Mouse (Mus musculus) neural tube, embryonic 11.5 days (tissue): ENCODE results near the gene Gm17416. TPM values are rescaled to one million over a fixed set of nuclear protein-coding genes. Genes with fewer than 3 reads are reported as not detected.

Source experiments
- ATAC-seq: fragments of 200-750 bp; cut with Nextera tagmentation; 2 replicates; pipeline ENCODE4 v1.8.0; 2017; ENCODE audit warnings: moderate number of reproducible peaks, mild to moderate bottlenecking, moderate TSS enrichment, moderate library complexity; ENCODE audit not compliant: insufficient read depth, low FRiP score, low TSS enrichment
- DNase-seq: peaks from one replicate; pipeline ENCODE4 v3.0.0-alpha.2; 2015; ENCODE audit warnings: low spot score
- H3K27ac ChIP-seq: fragments of 300-500 bp; sonication (generic); 2 replicates; pipeline ENCODE4 v1.5.1; 2014; ENCODE audit warnings: low read depth, mild to moderate bottlenecking, low read length
- H3K27me3 ChIP-seq: fragments of 300-500 bp; sonication (generic); 2 replicates; pipeline ENCODE4 v1.6.1; 2014; ENCODE audit warnings: mild to moderate bottlenecking, low read length, mixed read lengths; ENCODE audit not compliant: control insufficient read depth, insufficient read depth
- H3K36me3 ChIP-seq: fragments of 300-500 bp; sonication (generic); 2 replicates; pipeline ENCODE4 v1.6.1; 2014; ENCODE audit warnings: mild to moderate bottlenecking, low read length, moderate library complexity, mixed read lengths; ENCODE audit not compliant: control insufficient read depth, insufficient read depth
- H3K4me1 ChIP-seq: fragments of 300-500 bp; sonication (generic); 2 replicates; pipeline ENCODE4 v1.6.1; 2014; ENCODE audit warnings: low read length, mixed read lengths; ENCODE audit not compliant: control insufficient read depth, insufficient read depth
- H3K4me2 ChIP-seq: fragments of 300-500 bp; sonication (generic); 2 replicates; pipeline ENCODE4 v1.6.1; 2014; ENCODE audit warnings: low read depth, mild to moderate bottlenecking, moderate library complexity
- H3K4me3 ChIP-seq: fragments of 300-500 bp; sonication (generic); 2 replicates; pipeline ENCODE4 v1.5.1; 2014; ENCODE audit warnings: low read depth, low read length
- H3K9ac ChIP-seq: fragments of 300-500 bp; sonication (generic); 2 replicates; pipeline ENCODE4 v1.6.1; 2014; ENCODE audit warnings: mild to moderate bottlenecking, low read length
- H3K9me3 ChIP-seq: fragments of 300-500 bp; sonication (generic); 2 replicates; pipeline ENCODE4 v1.6.1; 2016; ENCODE audit warnings: low read length; ENCODE audit not compliant: control insufficient read depth
- WGBS: fragments of 180-500 bp; shearing (Covaris S2); extraction: QIAGEN DNeasy Blood & Tissue Kit; methylation state at CpG from one replicate; pipeline ENCODE4 v1.1.7; 2014; 5-methylcytosine and 5-hydroxymethylcytosine counted together
- polyA plus RNA-seq: library from polyadenylated mRNA; unstranded; fragments of >200 nt; fragmentation: Nextera tagmentation; extraction: Ambion mirVana; gene quantifications from 2 replicates; pipeline ENCODE4 v1.2.1, GENCODE M21; 2014

Gene Gm17416
- polyA plus RNA-seq, 1 experiment from 2014 or later, result not detected

- no peaks in the 10 kb centered on the region for H3K27me3 ChIP-seq
- no peak overlapping the region for H3K9ac ChIP-seq
- H3K27ac ChIP-seq, result no peak overlapping the region
- 84% methylated on average over 4 of the region's 4 CpGs for WGBS
- ATAC-seq (no peak), DNase-seq (no peak)
- H3K9me3 ChIP-seq, result no peaks in the 10 kb centered on the region
- no peaks in the 10 kb centered on the region for H3K4me1 ChIP-seq
- H3K36me3 ChIP-seq, result no peaks in the 10 kb centered on the region
- H3K4me2 ChIP-seq, result no peak overlapping the region
- no peak overlapping the region for H3K4me3 ChIP-seq
Observed at GRCm38 (mm10) chr2:152569881-152570280, 743 bp downstream of the Gm17416 start.

GRCm38 (mm10) chr2:152570313-152570712, 1.2 kb downstream of the Gm17416 start:
- ATAC-seq, result no peak
- H3K9ac ChIP-seq, result no peak overlapping the region
- no peaks in the 10 kb centered on the region for H3K36me3 ChIP-seq
- WGBS, result 81% methylated on average over 6 of the region's 6 CpGs
- no peak overlapping the region for H3K27ac ChIP-seq
- H3K4me3 ChIP-seq, result no peak overlapping the region
- H3K4me2 ChIP-seq, result no peak overlapping the region
- no peaks in the 10 kb centered on the region for H3K9me3 ChIP-seq
- no peak for DNase-seq
- no peaks in the 10 kb centered on the region for H3K27me3 ChIP-seq
- H3K4me1 ChIP-seq, result no peaks in the 10 kb centered on the region

- no peaks in the 10 kb centered on the region for H3K9me3 ChIP-seq
- H3K27me3 ChIP-seq, result no peaks in the 10 kb centered on the region
- H3K36me3 ChIP-seq, result no peaks in the 10 kb centered on the region
- no peak within 1 kb of the TSS for H3K9ac ChIP-seq
- no peak within 1 kb of the TSS for H3K4me2 ChIP-seq
- WGBS, result 61% methylated on average over 11 of the region's 11 CpGs
- no peaks in the 10 kb centered on the region for H3K4me1 ChIP-seq
- H3K27ac ChIP-seq, result no peak within 1 kb of the TSS
- no peak for DNase-seq
- ATAC-seq, result no peak
- no peak within 1 kb of the TSS for H3K4me3 ChIP-seq
Observed at GRCm38 (mm10) chr2:152572114-152572794, 3.1 kb downstream of the Gm17416 start, which contains the start of gene Defb21. Defb21 (plus strand) TSS chr2:152572744.

- Histone ChIP-seq H3K4me3 (no peak overlapping the region), H3K4me1 (no peaks in the 10 kb centered on the region), H3K27ac (no peak overlapping the region), H3K27me3 (no peaks in the 10 kb centered on the region), H3K9ac (no peak overlapping the region), H3K36me3 (no peaks in the 10 kb centered on the region), H3K9me3 (no peaks in the 10 kb centered on the region), H3K4me2 (no peak overlapping the region)
- 85% methylated on average over 8 of the region's 8 CpGs for WGBS
- no peak for DNase-seq
- ATAC-seq, result no peak
Observed at GRCm38 (mm10) chr2:152573484-152573883, 4.3 kb downstream of the Gm17416 start.

- H3K9me3 ChIP-seq, result no peaks in the 10 kb centered on the region
- H3K27ac ChIP-seq, result no peak within 1 kb of the TSS
- H3K4me3 ChIP-seq, result no peak within 1 kb of the TSS
- no peaks in the 10 kb centered on the region for H3K4me1 ChIP-seq
- 78% methylated on average over 7 of the region's 7 CpGs for WGBS
- no peaks in the 10 kb centered on the region for H3K27me3 ChIP-seq
- H3K4me2 ChIP-seq, result no peak within 1 kb of the TSS
- H3K36me3 ChIP-seq, result no peaks in the 10 kb centered on the region
- H3K9ac ChIP-seq, result no peak within 1 kb of the TSS
- no peak for DNase-seq
- ATAC-seq, result no peak
Observed at GRCm38 (mm10) chr2:152580107-152580506, 11.0 kb downstream of the Gm17416 start, which contains the start of gene Defb19. Defb19 (minus strand) TSS chr2:152580312.

- Histone ChIP-seq H3K4me3 (no peak overlapping the region), H3K27me3 (no peaks in the 10 kb centered on the region), H3K4me2 (no peak overlapping the region), H3K27ac (no peak overlapping the region), H3K9ac (no peak overlapping the region), H3K36me3 (no peaks in the 10 kb centered on the region), H3K4me1 (no peaks in the 10 kb centered on the region), H3K9me3 (no peaks in the 10 kb centered on the region)
- DNase-seq (no peak), ATAC-seq (no peak)
- 92% methylated on average over 11 of the region's 11 CpGs for WGBS
Observed at GRCm38 (mm10) chr2:152580612-152581011, 11.5 kb downstream of the Gm17416 start.

GRCm38 (mm10) chr2:152586926-152587560, 17.9 kb downstream of the Gm17416 start:
- WGBS, result 72% methylated on average over 4 of the region's 4 CpGs
- DNase-seq (no peak), ATAC-seq (no peak)

GRCm38 (mm10) chr2:152588450-152588849, 19.3 kb downstream of the Gm17416 start:
- Histone ChIP-seq H3K9me3 (no peaks in the 10 kb centered on the region), H3K36me3 (no peaks in the 10 kb centered on the region), H3K27me3 (no peaks in the 10 kb centered on the region), H3K27ac (no peak overlapping the region), H3K4me1 (no peaks in the 10 kb centered on the region), H3K9ac (no peak overlapping the region), H3K4me2 (no peak overlapping the region), H3K4me3 (no peak overlapping the region)
- 62% methylated on average over 2 of the region's 2 CpGs for WGBS
- ATAC-seq (no peak), DNase-seq (no peak)

More at GRCm38 (mm10) chr2:152586926-152587560, 17.9 kb downstream of the Gm17416 start:
- Histone ChIP-seq H3K9me3 (no peaks in the 10 kb centered on the region), H3K9ac (no peak overlapping the region), H3K27ac (no peak overlapping the region), H3K27me3 (no peaks in the 10 kb centered on the region), H3K4me2 (no peak overlapping the region), H3K4me1 (no peaks in the 10 kb centered on the region), H3K4me3 (no peak overlapping the region), H3K36me3 (no peaks in the 10 kb centered on the region)

- WGBS, result 50% methylated on average over 6 of the region's 6 CpGs
- Histone ChIP-seq H3K4me3 (no peak overlapping the region), H3K4me2 (no peak overlapping the region), H3K9me3 (no peaks in the 10 kb centered on the region), H3K27ac (no peak overlapping the region), H3K36me3 (no peaks in the 10 kb centered on the region), H3K27me3 (no peaks in the 10 kb centered on the region), H3K4me1 (no peaks in the 10 kb centered on the region), H3K9ac (no peak overlapping the region)
- ATAC-seq (no peak), DNase-seq (no peak)
Observed at GRCm38 (mm10) chr2:152589021-152589420, 19.9 kb downstream of the Gm17416 start.
